Mouse (Mus musculus) lung, embryonic 14.5 days (tissue): ENCODE results near the gene Olfr286. TPM values are rescaled to one million over a fixed set of nuclear protein-coding genes. Genes with fewer than 3 reads are reported as not detected.

Experiments
- ATAC-seq: fragments of 200-750 bp; cut with Nextera tagmentation; 2 replicates; pipeline ENCODE4 v1.8.0; 2017; ENCODE audit warnings: mild to moderate bottlenecking, moderate TSS enrichment, moderate library complexity; ENCODE audit not compliant: insufficient read depth
- DNase-seq: peaks from one replicate; pipeline ENCODE4 v3.0.0-alpha.2; 2015
- H3K27ac ChIP-seq: fragments of 300-500 bp; sonication (generic); 2 replicates; pipeline ENCODE4 v1.5.1; 2014; ENCODE audit warnings: low read depth, mild to moderate bottlenecking, moderate library complexity
- H3K27me3 ChIP-seq: fragments of 300-500 bp; sonication (generic); 2 replicates; pipeline ENCODE4 v1.6.1; 2014; ENCODE audit warnings: low read length, control low read depth; ENCODE audit not compliant: insufficient read depth
- H3K36me3 ChIP-seq: fragments of 300-500 bp; sonication (generic); 2 replicates; pipeline ENCODE4 v1.6.1; 2014; ENCODE audit warnings: control low read depth; ENCODE audit not compliant: insufficient read depth
- H3K4me1 ChIP-seq: fragments of 300-500 bp; sonication (generic); 2 replicates; pipeline ENCODE4 v1.6.1; 2014; ENCODE audit warnings: antibody characterized with exemption, control low read depth; ENCODE audit not compliant: insufficient read depth
- H3K4me2 ChIP-seq: fragments of 300-500 bp; sonication (generic); 2 replicates; pipeline ENCODE4 v1.6.1; 2014; ENCODE audit warnings: mild to moderate bottlenecking
- H3K4me3 ChIP-seq: fragments of 300-500 bp; sonication (generic); 2 replicates; pipeline ENCODE4 v1.5.1; 2014; ENCODE audit warnings: low read depth, low read length
- H3K9ac ChIP-seq: fragments of 300-500 bp; sonication (generic); 2 replicates; pipeline ENCODE4 v1.6.1; 2014
- H3K9me3 ChIP-seq: fragments of 300-500 bp; sonication (generic); 2 replicates; pipeline ENCODE4 v1.6.1; 2016; ENCODE audit warnings: low read depth, low read length, control low read depth
- CTCF ChIP-seq: IDR thresholded peaks from 2 replicates; pipeline ENCODE4 v1.5.1; 2016; ENCODE audit warnings: antibody characterized with exemption, low read depth
- WGBS: fragments of 180-500 bp; shearing (Covaris S2); extraction: QIAGEN DNeasy Blood & Tissue Kit; methylation state at CpG from one replicate; pipeline ENCODE4 v1.1.7; 2014; 5-methylcytosine and 5-hydroxymethylcytosine counted together
- polyA plus RNA-seq: library from polyadenylated mRNA; unstranded; fragments of >200 nt; fragmentation: Nextera tagmentation; extraction: Ambion mirVana; gene quantifications from 2 replicates; pipeline ENCODE4 v1.2.1, GENCODE M21; 2014

The Olfr286 gene
- polyA plus RNA-seq, 1 experiment from 2014 or later, result not detected

DNA sequence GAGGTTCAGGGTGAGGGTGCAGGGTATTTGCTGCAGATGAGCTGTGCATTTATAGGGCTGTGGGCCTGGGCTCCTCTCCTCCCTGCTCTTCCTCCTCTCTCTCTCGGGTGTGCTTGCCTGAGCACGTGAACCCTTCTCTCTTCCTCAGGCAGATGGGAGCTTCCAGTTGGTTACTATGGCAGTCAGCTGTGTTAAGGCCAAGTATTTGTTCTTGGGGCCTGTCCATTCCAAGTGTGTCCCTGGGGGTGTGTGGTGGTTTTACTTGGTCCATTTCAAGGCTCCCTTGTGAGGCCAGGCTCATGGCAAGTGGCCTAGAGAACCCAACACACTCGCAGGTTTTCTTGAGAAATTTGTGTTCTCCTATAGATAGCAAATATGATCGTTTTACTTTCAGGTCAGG lies 13.4 kb downstream of the Olfr286 start, which contains the start of the genes Gm44579 and Olfr287:
Gm44579 (minus strand) TSS at position 101 of the 400 bp plus-strand sequence.
Olfr287 (minus strand) TSS at position 180 of the 400 bp plus-strand sequence.
- H3K4me1 ChIP-seq, result no peaks in the 10 kb centered on the region
- no peak for TF ChIP-seq CTCF
- no peak within 1 kb of the TSS for H3K27ac ChIP-seq
- no peaks in the 10 kb centered on the region for H3K9me3 ChIP-seq
- H3K27me3 ChIP-seq, result no peaks in the 10 kb centered on the region
- no peak within 1 kb of the TSS for H3K9ac ChIP-seq
- H3K4me2 ChIP-seq, result no peak within 1 kb of the TSS
- DNase-seq, result no peak
- ATAC-seq, result no peak
- H3K36me3 ChIP-seq, result no peaks in the 10 kb centered on the region
- WGBS, result 58% methylated on average over 4 of the region's 4 CpGs
- H3K4me3 ChIP-seq, result no peak within 1 kb of the TSS

DNA sequence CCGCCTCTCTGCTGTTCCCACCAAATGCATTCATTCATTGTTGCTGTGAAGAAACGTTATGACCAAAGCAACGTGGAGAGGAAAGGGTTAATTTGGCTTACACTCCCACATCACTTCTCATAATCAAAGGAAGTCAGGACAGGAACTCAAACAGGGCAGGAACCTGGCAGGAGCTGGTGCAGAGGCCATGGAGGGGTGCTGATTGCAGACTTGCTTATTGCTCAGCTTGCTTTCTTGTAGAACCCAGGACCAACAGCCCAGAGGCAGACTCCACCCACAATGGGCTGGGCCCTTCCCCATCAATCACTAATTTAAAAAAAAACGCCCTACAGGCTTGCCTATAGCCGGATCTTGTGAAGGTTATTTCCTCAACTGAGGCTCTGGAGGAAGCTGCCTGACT lies 20.1 kb downstream of the Olfr286 start:
- no peaks in the 10 kb centered on the region for H3K27me3 ChIP-seq
- H3K27ac ChIP-seq, result no peak overlapping the region
- ATAC-seq (no peak), DNase-seq (peak; percentile 41)
- H3K4me2 ChIP-seq, result no peak overlapping the region
- TF ChIP-seq CTCF, result no peak
- H3K9me3 ChIP-seq, result no peaks in the 10 kb centered on the region
- H3K4me1 ChIP-seq, result no peaks in the 10 kb centered on the region
- H3K36me3 ChIP-seq, result no peaks in the 10 kb centered on the region
- 57% methylated on average over 5 of the region's 5 CpGs for WGBS
- no peak overlapping the region for H3K9ac ChIP-seq
- H3K4me3 ChIP-seq, result no peak overlapping the region

GRCm38 (mm10) chr15:98213336-98213870 lies 20.8 kb downstream of the Olfr286 start:
- no peaks in the 10 kb centered on the region for H3K4me1 ChIP-seq
- ATAC-seq, result no peak
- H3K9ac ChIP-seq, result no peak overlapping the region
- H3K27ac ChIP-seq, result peak overlapping the region; percentile 50; the same call in 1 of the 2 replicates
- peak; percentile 54 for DNase-seq
- H3K4me2 ChIP-seq, result no peak overlapping the region
- TF ChIP-seq CTCF, result no peak
- no peaks in the 10 kb centered on the region for H3K27me3 ChIP-seq
- no peak overlapping the region for H3K4me3 ChIP-seq
- WGBS, result 60% methylated on average over 5 of the region's 5 CpGs
- H3K9me3 ChIP-seq, result no peaks in the 10 kb centered on the region
- no peaks in the 10 kb centered on the region for H3K36me3 ChIP-seq

DNA sequence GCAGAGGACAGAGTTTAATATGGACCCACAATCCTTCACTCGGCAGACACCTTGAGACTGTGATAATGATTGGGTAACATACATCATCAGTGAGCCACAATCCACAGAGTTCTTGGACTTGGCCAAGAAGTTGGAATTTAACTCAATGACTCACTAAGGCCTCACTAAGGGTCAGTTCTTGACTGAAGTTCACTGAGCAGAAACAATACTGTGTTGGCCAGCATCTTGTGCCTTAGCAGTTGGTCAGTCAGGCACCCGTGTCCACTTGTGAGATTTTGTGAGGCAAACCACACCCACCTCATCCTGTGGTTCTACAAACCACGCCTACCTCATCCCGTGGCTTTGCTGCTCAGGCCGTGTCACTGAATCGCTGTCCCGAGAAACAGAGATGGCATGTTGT lies 24.6 kb downstream of the Olfr286 start:
- H3K27me3 ChIP-seq, result no peaks in the 10 kb centered on the region
- ATAC-seq, result no peak
- no peaks in the 10 kb centered on the region for H3K9me3 ChIP-seq
- TF ChIP-seq CTCF, result no peak
- no peaks in the 10 kb centered on the region for H3K4me1 ChIP-seq
- H3K9ac ChIP-seq, result no peak overlapping the region
- no peak overlapping the region for H3K27ac ChIP-seq
- no peaks in the 10 kb centered on the region for H3K36me3 ChIP-seq
- DNase-seq, result no peak
- WGBS, result 70% methylated on average over 7 of the region's 7 CpGs
- no peak overlapping the region for H3K4me2 ChIP-seq
- no peak overlapping the region for H3K4me3 ChIP-seq

DNA sequence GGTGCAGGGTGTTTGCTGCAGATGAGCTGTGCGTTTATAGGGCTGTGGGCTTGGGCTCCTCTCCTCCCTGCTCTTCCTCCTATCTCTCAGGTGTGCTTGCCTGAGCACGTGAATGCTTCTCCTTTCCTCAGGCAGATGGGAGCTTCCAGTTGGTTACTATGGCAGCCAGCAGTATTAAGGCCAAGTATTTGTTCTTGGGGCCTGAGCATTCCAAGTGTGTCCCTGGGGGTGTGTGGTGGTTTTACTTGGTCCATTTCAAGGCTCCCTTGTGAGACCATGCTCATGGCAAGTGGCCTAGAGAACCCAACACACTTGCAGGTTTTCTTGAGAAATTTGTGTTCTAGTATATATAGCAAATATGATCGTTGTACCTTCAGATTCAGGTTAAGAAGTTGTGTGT lies 38.8 kb downstream of the Olfr286 start, which contains the start of gene Olfr288:
Olfr288 (minus strand) TSS at position 101 of the 400 bp plus-strand sequence.
- Histone ChIP-seq H3K4me1 (no peaks in the 10 kb centered on the region), H3K9ac (no peak within 1 kb of the TSS), H3K9me3 (no peaks in the 10 kb centered on the region), H3K4me2 (no peak within 1 kb of the TSS), H3K27ac (no peak within 1 kb of the TSS), H3K27me3 (no peaks in the 10 kb centered on the region), H3K4me3 (no peak within 1 kb of the TSS), H3K36me3 (no peaks in the 10 kb centered on the region)
- TF ChIP-seq CTCF, result no peak
- DNase-seq, result no peak
- ATAC-seq, result no peak
- WGBS, result 59% methylated on average over 3 of the region's 3 CpGs

DNA sequence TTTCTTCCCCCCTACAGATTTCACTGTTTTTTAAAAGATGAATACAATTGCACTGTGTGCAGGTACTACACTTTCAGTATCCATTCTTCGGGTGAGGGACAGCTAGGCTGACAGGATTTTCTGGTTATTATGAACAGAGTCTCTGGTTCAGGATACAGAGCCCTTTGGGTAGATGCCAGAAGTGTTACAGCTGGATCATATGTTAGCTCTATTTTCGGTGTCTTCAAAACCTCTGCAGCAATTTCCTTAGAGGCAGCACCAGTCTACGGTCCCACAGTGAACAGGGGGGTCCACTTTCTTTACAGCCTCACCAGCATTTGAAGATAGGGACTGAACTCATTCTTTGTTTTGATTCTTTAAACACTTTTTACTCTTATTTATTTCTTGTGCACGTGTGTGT lies 49.8 kb downstream of the Olfr286 start:
- H3K27me3 ChIP-seq, result 0 out of 2 replicates have a peak, but pooled peaks cover under 1% of the 10 kb centered on the region
- 48% methylated on average over 4 of the region's 4 CpGs for WGBS
- ATAC-seq (no peak), DNase-seq (peak; percentile 16)
- H3K9ac ChIP-seq, result no peak overlapping the region
- H3K4me1 ChIP-seq, result 0 out of 2 replicates have a peak, but pooled peaks cover 3% of the 10 kb centered on the region
- no peaks in the 10 kb centered on the region for H3K36me3 ChIP-seq
- no peak overlapping the region for H3K4me2 ChIP-seq
- TF ChIP-seq CTCF, result no peak
- H3K4me3 ChIP-seq, result no peak overlapping the region
- H3K9me3 ChIP-seq, result no peaks in the 10 kb centered on the region
- H3K27ac ChIP-seq, result no peak overlapping the region

DNA sequence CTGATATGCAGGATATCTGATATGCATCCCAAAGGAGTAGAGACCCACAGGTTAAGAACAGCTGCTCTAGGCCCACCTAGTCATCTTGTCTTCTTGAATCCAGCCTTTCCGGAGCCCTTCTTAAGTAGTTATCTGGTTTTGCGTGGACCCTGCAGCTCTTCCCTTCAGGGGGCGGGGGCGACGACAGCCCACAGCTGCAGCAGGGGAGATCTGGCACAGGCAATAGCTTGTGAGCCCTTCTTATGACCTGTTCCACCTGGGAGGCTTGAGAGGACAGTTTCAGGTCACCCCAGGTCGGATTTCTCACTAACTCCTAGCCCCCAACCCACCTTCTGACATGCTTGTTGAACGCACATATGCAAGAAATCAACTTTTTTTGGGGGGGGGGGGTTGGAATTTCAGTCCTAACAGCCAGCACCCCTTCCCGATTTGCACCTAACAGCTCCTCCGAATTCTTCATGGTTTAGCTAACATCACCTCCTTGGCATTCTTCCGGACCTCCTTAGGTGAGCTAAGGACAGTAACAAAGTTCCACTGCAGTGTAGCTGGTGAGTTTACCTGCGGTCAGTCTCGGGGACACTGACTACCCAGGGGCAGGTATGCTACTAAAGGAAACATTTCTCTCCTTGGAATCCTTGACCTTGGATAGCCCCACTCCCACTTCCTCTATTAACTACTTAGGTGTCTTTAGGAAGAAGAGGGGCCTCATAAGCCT lies 52.2 kb downstream of the Olfr286 start:
- no peak overlapping the region for H3K4me3 ChIP-seq
- 61% methylated on average over 12 of the region's 12 CpGs for WGBS

More for the DNA sequence above, 52.2 kb downstream of the Olfr286 start:
- no peak overlapping the region for H3K27ac ChIP-seq
- no peaks in the 10 kb centered on the region for H3K9me3 ChIP-seq
- DNase-seq, result no peak
- H3K36me3 ChIP-seq, result no peaks in the 10 kb centered on the region
- H3K4me1 ChIP-seq, result 0 out of 2 replicates have a peak, but pooled peaks cover 3% of the 10 kb centered on the region
- TF ChIP-seq CTCF, result no peak
- no peak for ATAC-seq
- 0 out of 2 replicates have a peak, but pooled peaks cover 4% of the 10 kb centered on the region for H3K27me3 ChIP-seq
- H3K4me2 ChIP-seq, result no peak overlapping the region; the same call in 1 of the 2 replicates
- H3K9ac ChIP-seq, result no peak overlapping the region
